Mouse (Mus musculus): Measurements from ENCODE around the gene Hacd2. TPM values are rescaled to one million over a fixed set of nuclear protein-coding genes. Genes with fewer than 3 reads are reported as not detected.

Hacd2 gene
- polyA plus RNA-seq, 1 experiment from 2014 or later: 28.9 TPM

GRCm38 (mm10) chr16:35139873-35140619 lies 117.8 kb downstream of the Hacd2 start:
- Histone ChIP-seq H3K27ac (ENCODE audit: low read depth, low read length) (no peak overlapping the region), H3K4me1 (ENCODE audit: control insufficient read depth, insufficient read depth, low read length) (peaks cover 8% of the 10 kb centered on the region; the same call in 1 of the 2 replicates), H3K9ac (replicated peaks; ENCODE audit: low read depth, low read length) (no peak overlapping the region), H3K4me2 (ENCODE audit: low read depth, low read length) (no peak overlapping the region), H3K9me3 (ENCODE audit: control insufficient read depth, low read length) (no peaks in the 10 kb centered on the region), H3K4me3 (ENCODE audit: low read depth, low read length) (no peak overlapping the region), H3K27me3 (ENCODE audit: control insufficient read depth, insufficient read depth, low read length) (no peaks in the 10 kb centered on the region), H3K36me3 (ENCODE audit: control insufficient read depth, insufficient read depth, low read length) (no peaks in the 10 kb centered on the region)
- ATAC-seq (ENCODE audit: low read depth): peak; percentile 71; the same call in 1 of the 2 replicates
- WGBS: 35% methylated on average over 11 of the region's 11 CpGs

- Histone ChIP-seq H3K4me2 (ENCODE audit: low read depth, low read length) (no peak overlapping the region), H3K9me3 (ENCODE audit: control insufficient read depth, low read length) (no peaks in the 10 kb centered on the region), H3K27ac (ENCODE audit: low read depth, low read length) (no peak overlapping the region), H3K27me3 (ENCODE audit: control insufficient read depth, insufficient read depth, low read length) (no peaks in the 10 kb centered on the region), H3K4me1 (ENCODE audit: control insufficient read depth, insufficient read depth, low read length) (peaks cover 8% of the 10 kb centered on the region; the same call in 1 of the 2 replicates), H3K4me3 (ENCODE audit: low read depth, low read length) (no peak overlapping the region), H3K9ac (replicated peaks; ENCODE audit: low read depth, low read length) (no peak overlapping the region), H3K36me3 (ENCODE audit: control insufficient read depth, insufficient read depth, low read length) (no peaks in the 10 kb centered on the region)
- ATAC-seq (ENCODE audit: low read depth): no peak
- WGBS: 48% methylated on average over 9 of the region's 9 CpGs
These were observed 118.4 kb downstream of the Hacd2 start for GRCm38 (mm10) chr16:35140620-35140975.

DNA sequence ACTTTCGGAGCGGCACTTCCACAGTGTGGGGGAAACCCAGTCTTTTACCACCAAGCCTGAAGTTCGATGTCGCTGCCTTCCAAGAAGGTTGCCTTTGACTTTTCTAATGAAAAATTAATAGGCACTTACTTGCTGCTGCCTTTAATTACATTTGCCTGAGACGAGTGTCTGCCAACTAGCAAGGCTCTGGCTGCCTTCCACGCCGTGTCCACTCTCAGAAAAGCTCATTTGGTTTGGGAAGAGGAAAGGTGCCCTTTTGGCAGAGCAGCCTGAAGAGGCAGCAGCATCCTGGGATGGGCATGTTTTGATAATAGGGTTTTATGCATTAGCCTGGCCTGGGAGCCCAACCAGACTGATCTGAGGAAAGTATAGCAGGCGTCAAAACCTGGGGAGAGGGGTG lies 119.6 kb downstream of the Hacd2 start:
- ATAC-seq (ENCODE audit: low read depth): no peak
- peaks cover 8% of the 10 kb centered on the region; the same call in 1 of the 2 replicates for H3K4me1 ChIP-seq (ENCODE audit: control insufficient read depth, insufficient read depth, low read length)
- no peak overlapping the region for H3K4me2 ChIP-seq (ENCODE audit: low read depth, low read length)
- H3K4me3 ChIP-seq (ENCODE audit: low read depth, low read length): no peak overlapping the region
- H3K9me3 ChIP-seq (ENCODE audit: control insufficient read depth, low read length): no peaks in the 10 kb centered on the region
- H3K27me3 ChIP-seq (ENCODE audit: control insufficient read depth, insufficient read depth, low read length): no peaks in the 10 kb centered on the region
- WGBS: 71% methylated on average over 8 of the region's 8 CpGs
- no peak overlapping the region for H3K9ac ChIP-seq (replicated peaks; ENCODE audit: low read depth, low read length)
- H3K36me3 ChIP-seq (ENCODE audit: control insufficient read depth, insufficient read depth, low read length): no peaks in the 10 kb centered on the region
- no peak overlapping the region for H3K27ac ChIP-seq (ENCODE audit: low read depth, low read length)

- Histone ChIP-seq H3K27ac (ENCODE audit: low read depth, low read length) (no peak overlapping the region), H3K4me1 (ENCODE audit: control insufficient read depth, insufficient read depth, low read length) (no peaks in the 10 kb centered on the region), H3K4me3 (ENCODE audit: low read depth, low read length) (no peak overlapping the region), H3K27me3 (ENCODE audit: control insufficient read depth, insufficient read depth, low read length) (no peaks in the 10 kb centered on the region), H3K9me3 (ENCODE audit: control insufficient read depth, low read length) (no peaks in the 10 kb centered on the region), H3K4me2 (ENCODE audit: low read depth, low read length) (no peak overlapping the region), H3K9ac (replicated peaks; ENCODE audit: low read depth, low read length) (no peak overlapping the region), H3K36me3 (ENCODE audit: control insufficient read depth, insufficient read depth, low read length) (no peaks in the 10 kb centered on the region)
- no peak for ATAC-seq (ENCODE audit: low read depth)
- WGBS: 9% methylated on average over 4 of the region's 4 CpGs
These were observed 123.9 kb downstream of the Hacd2 start for GRCm38 (mm10) chr16:35146153-35146552.

DNA sequence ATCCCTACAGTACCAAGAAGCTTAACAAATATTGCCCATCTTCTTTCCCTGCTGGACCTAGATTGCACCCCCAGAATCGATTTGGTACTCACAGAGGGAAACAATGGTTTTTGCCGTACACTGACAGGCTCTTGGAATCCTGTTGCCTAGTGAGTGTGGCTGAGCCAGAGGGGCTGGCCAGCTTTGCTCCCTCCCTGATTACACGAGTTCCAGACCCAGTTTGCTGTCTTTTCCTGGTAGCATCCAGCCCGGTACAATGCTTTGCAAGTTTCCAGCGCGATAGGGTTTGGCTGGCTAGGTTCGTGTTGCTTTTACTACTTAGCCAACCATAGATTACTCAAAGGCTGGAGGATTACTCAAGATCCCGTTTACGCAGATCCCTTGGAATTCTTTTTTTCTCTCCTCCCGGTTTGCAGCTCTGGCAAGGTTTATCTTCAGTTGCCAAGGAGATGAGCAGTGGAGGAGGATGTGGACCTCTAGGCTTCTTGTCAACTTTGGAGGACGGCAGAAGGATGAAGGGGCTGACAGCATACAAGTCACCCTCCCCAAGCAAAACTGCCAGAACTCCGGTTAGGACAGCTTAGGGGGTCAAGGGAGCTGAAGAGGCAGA lies 131.0 kb downstream of the Hacd2 start:
- Histone ChIP-seq H3K27me3 (ENCODE audit: control insufficient read depth, insufficient read depth, low read length) (peaks cover 8% of the 10 kb centered on the region), H3K4me3 (ENCODE audit: low read depth, low read length) (no peak overlapping the region)
- ATAC-seq (ENCODE audit: low read depth): no peak

GRCm38 (mm10) chr16:35154245-35154640 lies 132.0 kb downstream of the Hacd2 start:
- peak; percentile 82 for ATAC-seq (ENCODE audit: low read depth)
- peaks cover 8% of the 10 kb centered on the region for H3K27me3 ChIP-seq (ENCODE audit: control insufficient read depth, insufficient read depth, low read length)
- H3K4me1 ChIP-seq (ENCODE audit: control insufficient read depth, insufficient read depth, low read length): peaks cover 34% of the 10 kb centered on the region

More for the DNA sequence above, 131.0 kb downstream of the Hacd2 start:
- no peaks in the 10 kb centered on the region for H3K9me3 ChIP-seq (ENCODE audit: control insufficient read depth, low read length)
- H3K9ac ChIP-seq (replicated peaks; ENCODE audit: low read depth, low read length): no peak overlapping the region
- WGBS: 9% methylated on average over 12 of the region's 12 CpGs
- peaks cover 26% of the 10 kb centered on the region for H3K4me1 ChIP-seq (ENCODE audit: control insufficient read depth, insufficient read depth, low read length)
- H3K4me2 ChIP-seq (ENCODE audit: low read depth, low read length): peak overlapping the region; percentile 56; the same call in 1 of the 2 replicates
- H3K27ac ChIP-seq (ENCODE audit: low read depth, low read length): no peak overlapping the region
- H3K36me3 ChIP-seq (ENCODE audit: control insufficient read depth, insufficient read depth, low read length): no peaks in the 10 kb centered on the region

GRCm38 (mm10) chr16:35154641-35155390 lies 132.6 kb downstream of the Hacd2 start, which contains the start of gene Adcy5:
Adcy5 (plus strand) TSS chr16:35154877.
- ATAC-seq (ENCODE audit: low read depth): peak; percentile 60
- H3K9ac ChIP-seq (replicated peaks; ENCODE audit: low read depth, low read length): peak within 1 kb of the TSS; percentile 93
- 2% methylated on average over 51 of the region's 104 CpGs for whole genome bisulfite sequencing
- peaks cover 40% of the 10 kb centered on the region for H3K4me1 ChIP-seq (ENCODE audit: control insufficient read depth, insufficient read depth, low read length)
- no peaks in the 10 kb centered on the region for H3K36me3 ChIP-seq (ENCODE audit: control insufficient read depth, insufficient read depth, low read length)
- peak within 1 kb of the TSS; percentile 56 for H3K4me2 ChIP-seq (ENCODE audit: low read depth, low read length)
- H3K9me3 ChIP-seq (ENCODE audit: control insufficient read depth, low read length): no peaks in the 10 kb centered on the region
- peak within 1 kb of the TSS; percentile 88 for H3K27ac ChIP-seq (ENCODE audit: low read depth, low read length)
- H3K4me3 ChIP-seq (ENCODE audit: low read depth, low read length): peak within 1 kb of the TSS; percentile 81
- H3K27me3 ChIP-seq (ENCODE audit: control insufficient read depth, insufficient read depth, low read length): peaks cover 8% of the 10 kb centered on the region

More at GRCm38 (mm10) chr16:35154245-35154640, 132.0 kb downstream of the Hacd2 start:
- Histone ChIP-seq H3K4me3 (ENCODE audit: low read depth, low read length) (peak overlapping the region; percentile 81), H3K4me2 (ENCODE audit: low read depth, low read length) (peak overlapping the region; percentile 56), H3K9me3 (ENCODE audit: control insufficient read depth, low read length) (no peaks in the 10 kb centered on the region), H3K27ac (ENCODE audit: low read depth, low read length) (peak overlapping the region; percentile 88), H3K9ac (replicated peaks; ENCODE audit: low read depth, low read length) (peak overlapping the region; percentile 93), H3K36me3 (ENCODE audit: control insufficient read depth, insufficient read depth, low read length) (no peaks in the 10 kb centered on the region)
- 1% methylated on average over 28 of the region's 29 CpGs for WGBS

- peaks cover 48% of the 10 kb centered on the region for H3K4me1 ChIP-seq (ENCODE audit: control insufficient read depth, insufficient read depth, low read length)
- WGBS: 1% methylated on average over 75 of the region's 87 CpGs
- ATAC-seq (ENCODE audit: low read depth): peak; percentile 9
- H3K9ac ChIP-seq (replicated peaks; ENCODE audit: low read depth, low read length): peak overlapping the region; percentile 93
- peak overlapping the region; percentile 81 for H3K4me3 ChIP-seq (ENCODE audit: low read depth, low read length)
- H3K27me3 ChIP-seq (ENCODE audit: control insufficient read depth, insufficient read depth, low read length): peaks cover 8% of the 10 kb centered on the region
- H3K9me3 ChIP-seq (ENCODE audit: control insufficient read depth, low read length): no peaks in the 10 kb centered on the region
- H3K4me2 ChIP-seq (ENCODE audit: low read depth, low read length): peak overlapping the region; percentile 56
- H3K36me3 ChIP-seq (ENCODE audit: control insufficient read depth, insufficient read depth, low read length): no peaks in the 10 kb centered on the region
- peak overlapping the region; percentile 88 for H3K27ac ChIP-seq (ENCODE audit: low read depth, low read length)
These were observed 133.4 kb downstream of the Hacd2 start for GRCm38 (mm10) chr16:35155391-35156305.
